Mouse (Mus musculus) lung, embryonic 16.5 days (tissue): ENCODE measurements around the gene Nwd2. TPM values are rescaled to one million over a fixed set of nuclear protein-coding genes. Genes with fewer than 3 reads are reported as not detected.

Experiments
- ATAC-seq: fragments of 200-750 bp; cut with Nextera tagmentation; 2 replicates; pipeline ENCODE4 v1.8.0; 2017; ENCODE audit warnings: low read depth, mild to moderate bottlenecking, moderate library complexity
- H3K27ac ChIP-seq: fragments of 300-500 bp; sonication (generic); 2 replicates; pipeline ENCODE4 v1.5.1; 2014; ENCODE audit warnings: mild to moderate bottlenecking, control low read depth, low read length
- H3K27me3 ChIP-seq: fragments of 300-500 bp; sonication (generic); 2 replicates; pipeline ENCODE4 v1.6.1; 2014; ENCODE audit warnings: low read depth, low read length, mixed read lengths; ENCODE audit not compliant: control insufficient read depth, insufficient read depth
- H3K36me3 ChIP-seq: fragments of 300-500 bp; sonication (generic); 2 replicates; pipeline ENCODE4 v1.6.1; 2014; ENCODE audit warnings: low read length; ENCODE audit not compliant: control insufficient read depth, insufficient read depth
- H3K4me1 ChIP-seq: fragments of 300-500 bp; sonication (generic); replicated peaks from 2 replicates; pipeline ENCODE4 v1.6.1; 2014; ENCODE audit warnings: low read length, mixed read lengths; ENCODE audit not compliant: control insufficient read depth, insufficient read depth
- H3K4me2 ChIP-seq: fragments of 300-500 bp; sonication (generic); 2 replicates; pipeline ENCODE4 v1.6.1; 2014; ENCODE audit warnings: low read depth, low read length, control low read depth
- H3K4me3 ChIP-seq: fragments of 300-500 bp; sonication (generic); 2 replicates; pipeline ENCODE4 v1.5.1; 2014; ENCODE audit warnings: mild to moderate bottlenecking, low read length, control low read depth
- H3K9ac ChIP-seq: fragments of 300-500 bp; sonication (generic); 2 replicates; pipeline ENCODE4 v1.6.1; 2014; ENCODE audit warnings: low read length, control low read depth
- H3K9me3 ChIP-seq: fragments of 300-500 bp; sonication (generic); 2 replicates; pipeline ENCODE4 v1.6.1; 2016; ENCODE audit warnings: low read length; ENCODE audit not compliant: control insufficient read depth
- WGBS: fragments of 180-500 bp; shearing (Covaris S2); extraction: QIAGEN DNeasy Blood & Tissue Kit; methylation state at CpG from one replicate; pipeline ENCODE4 v1.1.7; 2014; 5-methylcytosine and 5-hydroxymethylcytosine counted together
- polyA plus RNA-seq: library from polyadenylated mRNA; unstranded; fragments of >200 nt; fragmentation: Nextera tagmentation; extraction: Ambion mirVana; gene quantifications from 2 replicates; pipeline ENCODE4 v1.2.1, GENCODE M21; 2015

Gene Nwd2
- polyA plus RNA-seq, 1 experiment from 2014 or later = 0.15 TPM

DNA sequence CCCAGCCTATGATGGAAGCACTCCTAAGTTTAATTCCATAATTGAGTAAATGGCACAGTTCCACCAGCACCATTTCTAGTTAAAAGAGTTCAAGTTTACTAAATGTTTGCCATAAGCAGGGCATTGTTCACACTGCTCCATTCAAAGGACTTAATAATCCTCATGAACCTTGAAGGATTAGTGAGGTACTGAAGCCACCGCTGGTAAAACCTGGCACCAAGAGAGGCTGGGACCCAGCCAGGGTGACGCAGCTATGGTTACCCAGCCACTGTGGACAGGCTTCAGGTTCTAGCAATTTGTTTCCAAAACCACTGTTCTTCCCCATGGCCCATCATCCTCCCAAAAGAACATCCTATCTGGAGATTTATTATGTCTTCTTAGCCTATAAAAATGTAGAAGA, 124.1 kb downstream of the Nwd2 start:
- ATAC-seq = no peak
- Histone ChIP-seq H3K4me2 (no peak overlapping the region), H3K4me3 (no peak overlapping the region), H3K27me3 (no peaks in the 10 kb centered on the region), H3K9ac (no peak overlapping the region), H3K36me3 (no peaks in the 10 kb centered on the region), H3K9me3 (no peaks in the 10 kb centered on the region), H3K27ac (no peak overlapping the region), H3K4me1 (no peaks in the 10 kb centered on the region)
- 85% methylated on average over 2 of the region's 2 CpGs for WGBS

DNA sequence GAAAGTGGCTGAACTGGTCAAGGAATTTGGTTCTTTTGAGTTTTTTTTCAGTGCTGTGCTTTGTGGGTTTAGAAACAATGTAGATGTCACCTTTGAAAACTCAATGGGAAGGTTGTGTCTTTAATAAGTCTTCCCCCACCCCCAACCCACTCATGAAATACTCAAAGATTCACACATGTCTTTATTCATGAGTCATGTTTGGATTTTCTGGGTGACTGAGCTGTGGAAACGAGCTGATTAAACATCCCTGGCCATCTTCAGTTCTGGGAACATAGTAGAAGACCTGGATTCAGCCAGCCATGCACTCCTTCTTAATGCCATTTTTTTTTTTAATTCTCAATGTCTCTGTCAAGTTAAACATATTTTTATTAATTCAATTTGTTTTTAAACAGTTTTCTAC, 124.7 kb downstream of the Nwd2 start:
- 33% methylated on average over 1 of the region's 1 CpGs for WGBS

DNA sequence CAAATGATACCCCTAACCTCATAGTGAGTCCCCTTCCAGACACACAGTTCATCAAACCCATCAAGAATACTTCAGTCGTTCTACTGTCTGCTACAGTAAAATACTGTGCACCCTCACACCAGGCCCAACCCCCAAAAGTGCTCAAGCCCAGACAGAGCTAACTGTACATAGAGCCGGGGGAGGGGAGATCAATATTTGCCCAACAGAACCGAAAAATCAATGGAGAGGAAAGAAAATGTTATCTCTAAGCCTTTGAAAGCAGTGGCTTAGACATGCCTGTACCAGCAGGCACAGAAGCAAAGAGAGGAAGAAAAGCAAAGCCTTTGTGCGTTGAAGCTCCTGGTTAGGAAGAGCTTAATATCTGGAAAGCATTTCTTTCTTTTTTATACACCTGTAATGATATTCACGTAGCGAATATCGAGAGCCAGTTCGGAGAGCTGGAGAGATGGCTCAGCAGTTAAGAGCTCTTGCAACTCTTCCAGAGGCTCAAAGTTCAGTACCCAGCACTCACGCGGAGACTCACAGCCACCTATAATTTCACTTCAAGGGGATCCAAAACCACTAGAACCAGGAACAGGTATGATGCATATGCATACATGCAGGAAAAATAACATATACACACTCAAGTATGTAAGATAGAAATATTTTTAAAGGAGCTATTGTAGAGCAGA, 139.4 kb downstream of the Nwd2 start:
- H3K36me3 ChIP-seq = no peaks in the 10 kb centered on the region
- H3K27me3 ChIP-seq = no peaks in the 10 kb centered on the region
- H3K4me1 ChIP-seq = no peaks in the 10 kb centered on the region
- H3K9me3 ChIP-seq = no peaks in the 10 kb centered on the region
- H3K4me2 ChIP-seq = no peak overlapping the region
- no peak overlapping the region for H3K4me3 ChIP-seq
- 68% methylated on average over 10 of the region's 10 CpGs for WGBS
- H3K27ac ChIP-seq = no peak overlapping the region
- no peak for ATAC-seq
- no peak overlapping the region for H3K9ac ChIP-seq

More for the DNA sequence above, 124.7 kb downstream of the Nwd2 start:
- Histone ChIP-seq H3K4me2 (no peak overlapping the region), H3K27ac (no peak overlapping the region), H3K9me3 (no peaks in the 10 kb centered on the region), H3K27me3 (no peaks in the 10 kb centered on the region), H3K4me1 (no peaks in the 10 kb centered on the region), H3K4me3 (no peak overlapping the region), H3K9ac (no peak overlapping the region), H3K36me3 (no peaks in the 10 kb centered on the region)
- no peak for ATAC-seq

DNA sequence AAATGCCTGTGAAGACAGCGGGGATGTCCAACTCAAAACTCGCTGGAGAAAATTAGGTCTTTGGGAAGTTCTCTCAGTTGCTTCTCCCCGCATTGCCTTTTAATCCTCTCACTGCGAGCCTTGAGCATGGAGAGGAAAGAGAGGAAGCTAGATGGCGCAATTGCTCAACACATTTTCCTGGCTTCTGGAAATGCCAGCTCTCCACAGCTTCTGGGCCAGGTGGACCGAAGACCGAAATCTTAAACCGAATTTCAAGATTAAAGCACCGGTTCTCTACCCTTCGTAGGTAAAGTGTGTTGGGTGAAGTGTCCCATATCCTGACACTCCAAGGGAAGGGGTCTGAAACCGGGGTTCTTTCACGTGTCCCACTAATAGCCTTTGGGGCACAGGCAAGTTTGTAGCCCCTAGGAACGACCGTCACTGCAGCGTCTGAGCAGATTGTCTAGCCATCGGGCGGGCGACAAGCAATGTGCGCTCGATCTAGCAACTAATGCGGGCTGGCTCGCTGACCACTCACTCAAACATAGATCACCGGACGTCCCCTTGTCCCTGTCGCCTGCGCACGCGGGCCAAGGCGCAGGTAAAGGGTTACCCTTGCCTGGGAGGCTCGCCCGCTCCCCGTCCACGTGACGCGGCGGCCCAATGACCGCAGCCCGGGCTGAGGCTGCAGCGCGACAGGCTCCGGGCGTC, 163.1 kb downstream of the Nwd2 start, which contains the start of gene 0610040J01Rik:
Gene 0610040J01Rik (plus strand): TSS at position 545 of the 690 bp plus-strand sequence.
- Histone ChIP-seq H3K36me3 (no peaks in the 10 kb centered on the region), H3K9me3 (0 out of 2 replicates have a peak, but pooled peaks cover 2% of the 10 kb centered on the region), H3K4me2 (peak within 1 kb of the TSS; percentile 94), H3K4me1 (no peaks in the 10 kb centered on the region), H3K9ac (peak within 1 kb of the TSS; percentile 70), H3K4me3 (peak within 1 kb of the TSS; percentile 58), H3K27me3 (no peaks in the 10 kb centered on the region; the same call in 1 of the 2 replicates), H3K27ac (peak within 1 kb of the TSS; percentile 55; the same call in 1 of the 2 replicates)
- ATAC-seq = peak; percentile 96
- 2% methylated on average over 42 of the region's 42 CpGs for WGBS

DNA sequence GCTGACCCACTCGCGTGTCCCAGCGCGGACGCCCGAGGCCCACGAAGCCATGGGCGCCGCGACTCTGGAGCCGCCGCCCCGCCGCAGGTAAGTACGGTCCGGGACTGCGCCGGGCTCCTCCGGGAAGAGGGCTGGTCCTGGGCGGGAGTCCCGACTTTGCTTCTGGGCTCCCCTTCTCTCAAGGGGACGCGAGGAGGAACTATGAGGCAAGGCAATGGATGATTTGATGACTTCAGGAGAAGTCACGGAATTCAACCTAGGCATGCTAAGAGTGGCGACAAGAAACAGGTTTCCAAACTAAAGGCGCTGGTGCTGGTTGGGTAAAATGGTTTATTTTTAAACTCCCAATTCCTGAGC, 163.6 kb downstream of the Nwd2 start:
- H3K27me3 ChIP-seq = no peaks in the 10 kb centered on the region; the same call in 1 of the 2 replicates
- H3K9me3 ChIP-seq = no peaks in the 10 kb centered on the region
- no peak for ATAC-seq
- H3K27ac ChIP-seq = peak overlapping the region; percentile 55; the same call in 1 of the 2 replicates
- under 1% methylated on average over 26 of the region's 26 CpGs for WGBS
- H3K9ac ChIP-seq = peak overlapping the region; percentile 70
- peak overlapping the region; percentile 58 for H3K4me3 ChIP-seq
- H3K4me1 ChIP-seq = peaks cover 3% of the 10 kb centered on the region; the same call in 1 of the 2 replicates
- peak overlapping the region; percentile 94 for H3K4me2 ChIP-seq
- H3K36me3 ChIP-seq = no peaks in the 10 kb centered on the region

DNA sequence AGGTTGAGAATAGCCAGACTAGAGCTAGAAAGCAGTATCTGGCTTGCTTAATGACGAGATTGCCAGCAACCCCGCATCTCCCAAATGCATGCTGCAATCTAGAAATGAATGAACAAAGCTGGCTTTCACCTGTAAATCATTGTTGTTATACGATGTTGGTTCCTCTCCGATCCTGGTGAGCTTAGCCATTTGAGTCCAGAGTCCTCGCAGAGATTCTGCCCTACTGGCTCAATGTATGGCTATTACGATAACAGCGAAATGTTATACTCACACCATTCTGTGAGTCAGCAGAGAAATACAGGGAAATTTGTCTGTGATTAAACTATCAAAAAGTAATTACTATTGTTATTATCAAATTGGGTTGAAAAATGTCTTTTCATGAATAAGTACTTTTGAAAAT, 167.7 kb downstream of the Nwd2 start:
- no peaks in the 10 kb centered on the region for H3K36me3 ChIP-seq
- no peak for ATAC-seq
- no peak overlapping the region for H3K9ac ChIP-seq
- H3K27me3 ChIP-seq = no peaks in the 10 kb centered on the region; the same call in 1 of the 2 replicates
- no peak overlapping the region for H3K4me2 ChIP-seq
- WGBS = 87% methylated on average over 7 of the region's 7 CpGs
- H3K4me1 ChIP-seq = peaks cover 13% of the 10 kb centered on the region
- H3K4me3 ChIP-seq = no peak overlapping the region
- no peak overlapping the region for H3K27ac ChIP-seq
- no peaks in the 10 kb centered on the region for H3K9me3 ChIP-seq

DNA sequence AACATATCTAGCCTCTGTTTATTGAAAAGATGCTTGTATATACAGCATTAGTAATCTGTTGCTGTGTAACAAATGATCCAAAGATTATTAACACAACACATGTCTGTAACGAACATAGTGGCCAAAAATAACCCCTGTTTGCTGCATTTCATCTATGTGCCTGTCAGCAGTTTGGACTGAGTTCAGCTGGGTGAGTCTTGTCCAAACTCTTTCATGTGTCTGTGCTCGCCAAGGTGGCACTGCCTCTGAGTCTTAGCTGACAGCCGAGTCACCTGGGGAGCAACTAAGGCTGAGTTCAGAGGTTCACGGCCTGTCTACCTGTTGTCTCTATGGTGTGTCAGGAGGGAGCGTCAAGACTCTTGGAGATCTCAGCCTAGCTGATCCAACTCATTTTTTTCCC, 168.4 kb downstream of the Nwd2 start:
- 55% methylated on average over 5 of the region's 5 CpGs for WGBS
- no peak for ATAC-seq
- Histone ChIP-seq H3K36me3 (no peaks in the 10 kb centered on the region), H3K9me3 (no peaks in the 10 kb centered on the region), H3K4me2 (no peak overlapping the region), H3K4me1 (peaks cover 17% of the 10 kb centered on the region), H3K4me3 (no peak overlapping the region), H3K27me3 (no peaks in the 10 kb centered on the region; the same call in 1 of the 2 replicates), H3K27ac (no peak overlapping the region), H3K9ac (no peak overlapping the region)

DNA sequence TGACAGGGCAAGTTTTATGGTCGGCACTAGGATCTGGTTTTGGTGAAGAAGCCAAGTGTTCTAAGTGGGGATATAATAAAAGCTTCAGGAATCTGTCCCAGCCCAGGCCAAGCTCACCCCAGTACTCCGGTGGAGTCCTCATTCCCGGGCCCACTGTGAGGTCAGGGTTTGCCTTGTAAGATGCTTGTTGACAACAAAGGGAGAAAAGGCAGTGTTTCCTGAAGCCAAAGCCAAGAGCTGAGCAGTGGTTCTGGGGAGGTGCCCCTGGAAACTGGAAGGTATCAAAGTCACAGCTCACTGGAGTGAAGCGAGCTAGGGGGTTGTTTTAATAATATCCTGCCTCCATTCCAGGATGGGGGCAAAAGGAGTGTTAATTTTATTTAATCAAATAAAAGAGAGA, 170.1 kb downstream of the Nwd2 start:
- Histone ChIP-seq H3K4me1 (peaks cover 21% of the 10 kb centered on the region), H3K27ac (0 out of 2 replicates have a peak overlapping the region, but pooled peaks have one; percentile 31), H3K4me2 (no peak overlapping the region), H3K4me3 (no peak overlapping the region), H3K9ac (peak overlapping the region; percentile 11; the same call in 1 of the 2 replicates), H3K9me3 (no peaks in the 10 kb centered on the region), H3K36me3 (no peaks in the 10 kb centered on the region), H3K27me3 (no peaks in the 10 kb centered on the region)
- 41% methylated on average over 4 of the region's 4 CpGs for WGBS
- no peak for ATAC-seq

DNA sequence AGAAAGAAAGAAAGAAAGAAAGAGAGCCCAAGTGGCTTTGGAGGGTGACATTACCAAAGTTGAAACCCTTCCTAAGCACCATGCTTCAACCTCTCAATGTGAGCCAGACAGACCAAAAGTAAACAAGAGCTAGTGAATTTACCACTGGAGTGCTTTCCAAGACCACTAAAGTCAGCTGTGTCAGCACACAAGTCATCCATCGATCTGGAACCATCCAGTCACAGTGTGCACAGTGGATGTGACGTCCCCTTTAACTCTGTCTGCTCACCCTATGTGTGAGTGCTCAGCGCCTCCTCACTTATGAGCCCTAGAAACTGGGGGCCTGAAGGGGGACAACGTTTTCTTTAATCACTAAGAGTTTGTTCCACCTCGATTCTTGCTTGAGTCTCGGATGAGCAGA, 170.6 kb downstream of the Nwd2 start:
- Histone ChIP-seq H3K4me1 (peaks cover 23% of the 10 kb centered on the region), H3K4me3 (no peak overlapping the region), H3K9ac (no peak overlapping the region), H3K36me3 (no peaks in the 10 kb centered on the region), H3K27ac (no peak overlapping the region), H3K9me3 (no peaks in the 10 kb centered on the region), H3K4me2 (no peak overlapping the region), H3K27me3 (no peaks in the 10 kb centered on the region)
- WGBS = 35% methylated on average over 6 of the region's 6 CpGs
- peak; percentile 60 for ATAC-seq
